Mouse (Mus musculus) large intestine, adult 2 months (tissue): ENCODE results near the gene Fam169a. TPM values are rescaled to one million over a fixed set of nuclear protein-coding genes. Genes with fewer than 3 reads are reported as not detected.
"Not testable (repeated sequence)": the region's sequence is repeated elsewhere in the genome, so short reads cannot be mapped to it uniquely, and the experiment has no call there.

ENCODE experiments used
- DNase-seq: peaks from one replicate; pipeline ENCODE4 v3.0.0-alpha.2; 2012; ENCODE audit warnings: low read depth, low spot score
- WGBS: fragments of 180-500 bp; shearing (Covaris S2); methylation state at CpG from one replicate; pipeline ENCODE4 v1.1.7; 2018; 5-methylcytosine and 5-hydroxymethylcytosine counted together
- polyA plus RNA-seq: library from polyadenylated mRNA; depleted of rRNA; stranded (reverse); fragments of >200 nt; gene quantifications from 2 replicates; pipeline ENCODE4 v1.2.3, GENCODE M21; 2012

Fam169a gene
- polyA plus RNA-seq, 1 experiment: 0.04 TPM

DNA sequence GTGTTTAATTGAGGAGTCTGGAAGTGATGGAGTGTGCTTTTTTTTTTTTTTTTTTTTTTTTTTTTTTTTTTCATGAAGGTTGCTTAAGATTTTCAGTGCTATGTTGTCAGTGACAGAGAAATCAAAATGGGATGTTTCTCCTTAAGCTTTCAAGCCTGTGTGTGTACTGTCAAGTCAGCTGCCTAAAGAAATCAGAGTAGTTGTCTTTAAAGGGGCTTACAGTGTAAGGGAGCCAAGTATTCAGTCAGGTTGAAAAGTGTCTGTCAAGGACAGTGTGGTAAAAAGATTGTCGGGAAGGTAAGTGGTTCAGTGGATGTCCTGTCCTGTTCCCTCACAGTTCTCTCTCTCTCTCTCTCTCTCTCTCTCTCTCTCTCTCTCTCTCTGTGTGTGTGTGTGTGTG lies 6.4 kb downstream of the Fam169a start:
- DNase-seq: no peak
- WGBS: 56% methylated on average over 1 of the region's 1 CpGs

DNA sequence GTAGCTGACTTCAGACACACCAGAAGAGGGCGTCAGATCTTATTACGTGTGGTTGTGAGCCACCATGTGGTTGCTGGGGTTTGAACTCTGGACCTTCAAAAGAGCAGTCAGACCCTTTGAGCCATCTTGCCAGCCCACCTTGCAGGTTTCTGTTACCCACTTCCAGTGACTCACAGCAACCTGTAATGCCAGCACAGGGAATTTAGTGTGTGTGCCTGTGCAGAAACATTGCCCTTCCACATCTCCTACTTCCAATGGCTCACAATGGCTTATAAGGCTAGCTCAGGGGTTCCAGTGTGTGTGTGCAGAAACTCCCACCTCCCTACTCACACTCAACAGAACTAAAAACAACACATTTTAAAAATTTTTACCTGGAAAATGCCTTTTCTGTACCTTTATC lies 10.5 kb downstream of the Fam169a start:
- WGBS: 98% methylated on average over 2 of the region's 2 CpGs
- no peak for DNase-seq

DNA sequence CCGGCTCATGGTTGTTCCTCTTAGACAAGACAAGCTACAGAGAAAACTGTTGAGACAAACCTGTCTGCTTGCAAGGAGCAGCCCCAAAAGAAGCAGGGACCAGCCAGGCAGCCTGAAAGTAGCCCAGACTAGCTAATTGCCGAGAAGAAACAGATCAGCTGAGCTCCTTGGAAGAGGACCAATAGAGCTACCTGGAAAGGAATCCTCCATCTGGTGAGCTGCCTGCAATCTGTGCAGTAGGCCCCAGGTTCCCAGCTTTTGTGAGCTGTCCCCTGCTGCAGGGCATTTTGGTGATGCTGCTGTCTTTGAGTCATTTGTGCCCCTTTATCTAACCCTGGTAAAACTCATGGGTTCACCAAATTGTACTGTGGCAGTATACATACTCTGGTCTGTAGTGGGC lies 13.1 kb downstream of the Fam169a start:
- no peak for DNase-seq
- 56% methylated on average over 2 of the region's 2 CpGs for WGBS

DNA sequence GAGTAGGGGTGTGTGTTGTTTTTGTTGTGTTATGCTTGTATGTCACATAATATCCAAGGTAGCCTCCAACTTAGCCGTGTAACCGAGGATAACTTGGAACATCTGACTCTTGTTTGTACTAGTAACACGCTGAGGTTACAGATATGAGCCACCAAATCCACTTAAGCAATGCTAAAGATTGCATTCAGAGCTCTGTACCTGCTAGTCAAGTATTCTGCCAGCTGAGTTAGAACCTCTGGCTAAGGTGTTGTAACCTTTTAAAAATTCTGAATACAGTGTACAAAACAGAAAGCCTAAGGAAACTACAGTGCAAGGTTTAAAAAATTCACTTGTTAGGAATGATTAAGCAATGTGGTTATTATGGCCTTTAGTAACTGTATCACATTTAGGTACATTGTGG lies 13.5 kb downstream of the Fam169a start:
- 83% methylated on average over 3 of the region's 3 CpGs for WGBS
- DNase-seq: no peak

DNA sequence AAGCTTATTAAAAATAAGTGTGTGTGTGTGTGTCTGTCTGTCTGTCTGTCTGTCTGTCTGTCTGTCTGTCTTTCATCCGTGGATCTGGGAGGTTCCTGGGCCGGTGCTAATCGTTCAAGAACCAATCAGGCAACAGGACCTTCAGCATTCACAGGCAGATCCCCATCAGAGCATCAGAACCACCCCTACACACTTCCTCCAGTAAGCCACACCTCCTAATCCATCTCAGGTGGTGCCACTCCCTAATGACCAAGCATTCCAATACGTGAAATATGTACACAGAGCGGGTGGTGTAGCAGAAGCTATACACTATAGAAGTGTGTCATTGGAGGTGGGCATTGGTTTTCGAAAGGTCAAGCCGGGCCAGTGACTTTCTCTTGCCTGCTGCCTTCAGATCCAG lies 15.3 kb downstream of the Fam169a start:
- no peak for DNase-seq
- WGBS: 72% methylated on average over 7 of the region's 7 CpGs

DNA sequence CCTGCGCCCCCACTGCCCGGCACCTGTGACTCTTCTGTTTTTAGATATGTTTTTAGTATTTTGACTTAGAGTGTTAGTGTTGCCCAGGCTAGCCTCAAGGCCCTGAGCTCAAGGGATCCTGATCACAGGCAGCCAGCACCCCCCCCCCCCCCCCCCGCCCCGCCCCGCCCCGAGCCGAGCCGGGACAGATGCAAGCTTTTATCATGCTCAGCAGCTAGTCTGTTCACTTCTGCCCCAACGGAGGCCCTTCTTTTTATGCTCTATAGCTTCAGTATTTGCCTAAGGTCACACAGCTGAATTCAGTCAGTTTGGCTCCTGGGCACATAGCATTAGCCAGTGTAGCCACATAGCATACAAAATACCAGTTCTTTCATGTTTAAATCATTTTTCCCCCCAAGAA lies 19.2 kb downstream of the Fam169a start:
- DNase-seq: no peak
- 50% methylated on average over 9 of the region's 9 CpGs for WGBS

DNA sequence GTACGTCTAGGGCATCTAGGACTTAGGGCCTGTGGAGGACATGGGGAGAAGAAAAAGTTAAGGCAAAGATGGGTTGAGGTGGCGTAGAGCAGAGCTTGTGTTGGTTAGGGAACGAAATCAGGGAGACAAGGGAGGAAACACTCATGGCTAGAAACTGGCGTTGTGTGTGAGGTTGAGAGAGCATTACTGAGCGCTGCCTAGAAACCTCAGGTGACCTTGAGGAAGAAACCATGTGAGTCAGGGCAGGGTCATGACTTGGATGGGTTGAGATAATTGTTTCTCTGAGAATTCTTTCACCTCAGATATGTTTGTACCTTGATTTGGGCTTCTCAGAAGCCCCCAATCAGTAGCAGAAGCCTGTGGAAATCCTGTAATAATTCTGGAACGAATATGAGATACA lies 20.3 kb downstream of the Fam169a start:
- 94% methylated on average over 6 of the region's 6 CpGs for WGBS
- DNase-seq: no peak

DNA sequence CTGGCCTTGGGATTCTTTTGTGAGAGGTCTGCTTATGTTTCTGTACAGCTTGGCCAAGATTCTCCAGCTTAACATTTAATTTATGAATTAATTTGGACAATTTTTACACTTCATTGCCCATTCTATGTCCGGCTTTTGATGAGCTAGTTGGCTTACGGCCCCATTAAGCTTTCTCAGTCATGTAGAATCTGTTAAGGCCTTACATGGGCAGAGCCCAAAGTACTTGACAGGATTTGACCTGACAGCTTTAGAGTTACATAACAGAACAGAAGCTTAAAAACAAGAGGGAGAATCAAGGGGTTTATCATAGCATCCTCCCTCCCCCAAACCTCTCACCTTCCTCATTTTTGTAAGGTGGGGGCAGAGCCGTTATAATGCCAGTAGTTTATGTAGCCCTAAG lies 21.1 kb downstream of the Fam169a start:
- 81% methylated on average over 3 of the region's 3 CpGs for WGBS
- no peak for DNase-seq

DNA sequence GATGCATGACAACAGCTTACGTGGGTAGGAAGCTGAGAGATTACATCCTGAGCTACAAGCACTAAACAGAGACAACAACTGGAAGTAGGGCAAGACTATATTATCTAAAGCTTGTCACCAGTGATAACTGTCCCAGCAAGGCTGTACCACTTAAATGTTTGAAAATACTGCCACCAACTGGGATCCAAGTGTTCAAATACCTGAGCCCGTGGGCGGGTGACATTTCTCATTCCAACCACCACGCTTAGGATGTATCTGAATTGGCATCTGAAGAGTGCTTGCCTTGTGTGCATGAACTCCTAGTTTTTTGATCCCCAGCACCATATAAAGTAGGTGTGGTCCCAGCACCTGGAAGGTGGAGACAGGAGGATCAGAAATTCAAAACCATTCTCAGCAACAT lies 28.6 kb downstream of the Fam169a start:
- 64% methylated on average over 4 of the region's 4 CpGs for WGBS
- DNase-seq: no peak

DNA sequence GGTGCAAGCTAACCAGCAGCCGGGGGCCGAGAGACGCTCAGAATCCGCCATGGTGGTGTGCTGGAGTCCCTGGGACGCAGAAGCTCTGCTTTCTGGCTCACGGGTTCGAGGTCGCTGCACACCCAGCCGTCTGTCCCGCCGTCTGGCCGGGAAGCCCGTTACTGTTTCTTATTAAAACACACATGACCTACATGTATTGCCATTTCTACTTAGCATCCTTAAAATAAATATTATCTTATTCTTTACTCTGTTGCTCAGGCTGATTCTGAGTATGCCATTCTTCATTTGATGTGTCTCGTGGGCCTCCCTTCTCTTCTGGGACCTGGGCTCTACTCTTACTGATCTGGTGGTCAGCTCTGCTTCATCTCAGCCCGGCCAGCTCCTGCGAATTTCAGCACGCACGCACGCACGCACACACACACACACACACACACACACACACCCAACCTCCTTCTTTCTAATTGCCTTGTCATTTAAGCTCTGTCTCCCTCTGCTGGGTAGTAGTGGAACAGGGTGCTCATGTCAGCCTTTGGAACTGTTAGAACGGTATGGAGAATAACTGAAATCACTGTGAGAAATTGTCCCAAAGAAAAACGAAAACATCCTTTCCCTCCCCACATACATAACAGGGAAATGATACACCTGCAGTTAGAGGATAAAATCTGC lies 32.2 kb downstream of the Fam169a start, which contains the start of gene Gm6169:
Gene Gm6169, minus strand, starts transcription at position 51 of the 666 bp plus-strand sequence.
- DNase-seq: peak; percentile 19
- WGBS: 63% methylated on average over 22 of the region's 22 CpGs

DNA sequence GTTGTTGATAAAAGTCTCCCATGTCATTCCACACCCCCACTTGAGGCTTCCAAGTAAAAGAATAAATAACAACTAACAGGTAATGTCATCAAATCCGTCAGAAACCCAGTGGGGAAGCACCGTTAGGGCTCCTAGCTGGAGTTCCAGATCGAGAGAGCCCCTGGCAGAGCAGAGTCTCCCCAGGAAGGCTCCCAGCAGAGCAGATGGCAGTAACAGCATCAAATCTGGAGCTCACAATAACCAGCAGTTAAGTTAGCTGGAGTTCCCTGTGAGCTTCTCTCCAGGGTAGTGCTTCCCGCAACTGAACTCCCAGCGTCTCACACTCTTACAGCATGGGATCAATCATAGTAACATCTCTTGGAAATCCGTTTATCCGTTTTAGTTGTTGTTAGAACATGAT lies 37.9 kb downstream of the Fam169a start:
- 78% methylated on average over 7 of the region's 7 CpGs for WGBS
- DNase-seq: no peak

DNA sequence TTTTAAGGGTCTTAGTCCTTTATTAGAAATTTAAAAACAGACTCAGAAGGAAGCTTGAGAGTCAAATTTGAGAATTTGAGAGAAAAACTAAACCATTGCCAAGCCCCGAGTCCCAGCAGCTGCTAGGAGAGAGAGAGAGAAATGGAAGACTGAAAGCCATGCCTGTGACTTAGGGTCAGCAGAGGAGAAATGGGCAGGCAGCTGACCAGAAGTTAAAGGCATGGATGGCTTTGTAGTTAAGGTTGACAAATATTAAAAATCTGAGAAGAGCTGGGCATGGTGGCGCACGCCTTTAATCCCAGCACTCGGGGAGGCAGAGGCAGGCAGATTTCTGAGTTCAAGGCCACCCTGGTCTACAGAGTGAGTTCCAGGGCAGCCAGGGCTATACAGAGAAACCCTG lies 40.6 kb downstream of the Fam169a start:
- WGBS: 89% methylated on average over 4 of the region's 4 CpGs

DNA sequence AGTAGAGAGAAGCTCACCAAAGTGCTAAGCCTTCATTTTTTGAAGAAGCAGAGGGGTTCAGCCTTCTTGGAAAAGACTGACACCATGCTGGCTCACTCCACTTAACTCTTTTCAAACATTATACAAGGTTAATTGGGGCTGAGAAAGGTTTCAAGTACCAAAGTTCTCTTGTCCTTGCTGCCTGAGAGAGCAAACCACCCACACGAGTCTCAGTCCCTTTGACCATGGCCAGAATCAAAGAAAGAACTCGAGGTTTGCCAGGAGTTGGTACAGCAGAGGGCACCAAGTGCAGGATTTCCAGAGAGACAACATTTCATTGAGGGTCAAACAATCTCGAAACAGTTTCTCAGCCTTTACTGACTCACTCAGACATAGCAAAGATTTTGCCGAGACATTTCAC lies 42.0 kb downstream of the Fam169a start:
- WGBS: 71% methylated on average over 4 of the region's 4 CpGs
- no peak for DNase-seq

More for the DNA sequence above, 40.6 kb downstream of the Fam169a start:
- DNase-seq: not testable (repeated sequence)

DNA sequence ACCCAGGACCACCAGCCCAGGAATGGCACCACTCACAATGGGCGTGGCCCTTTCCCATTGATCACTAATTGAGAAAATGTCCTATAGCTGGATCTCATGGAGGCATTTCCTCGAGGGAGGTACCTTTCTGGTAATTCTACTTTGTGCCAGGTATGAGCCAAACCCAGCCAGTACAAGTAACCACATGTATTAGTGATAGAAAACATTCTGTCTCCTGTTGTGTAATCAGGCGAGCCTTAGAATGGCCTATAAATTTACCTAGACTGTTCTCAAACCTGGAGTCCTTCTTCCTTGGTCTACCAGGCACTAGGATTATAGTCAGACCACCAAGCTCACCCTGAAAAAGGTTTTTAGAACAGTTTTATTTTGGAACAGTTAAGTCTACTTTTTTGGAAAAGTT lies 54.3 kb downstream of the Fam169a start:
- WGBS: 70% methylated on average over 3 of the region's 3 CpGs
- no peak for DNase-seq

DNA sequence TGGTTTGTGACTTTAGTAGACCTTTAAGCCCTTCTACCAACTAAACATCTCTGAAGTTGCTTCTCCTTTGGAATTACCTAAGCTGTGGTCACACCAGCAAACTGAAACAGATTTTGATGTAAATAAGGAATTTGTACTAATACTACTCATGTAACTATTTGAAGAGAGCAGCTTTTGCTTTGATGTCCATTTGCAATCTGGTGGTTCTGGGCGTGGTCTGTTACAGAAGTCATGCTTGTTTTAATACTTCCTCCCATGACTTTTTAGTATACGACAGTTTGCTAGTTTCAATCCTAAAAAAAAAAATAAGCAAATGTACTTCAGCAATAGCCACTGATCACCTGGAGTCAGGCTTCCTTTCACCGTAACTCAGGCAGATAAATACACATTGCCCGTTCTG lies 62.6 kb downstream of the Fam169a start:
- DNase-seq: not testable (repeated sequence)
- 78% methylated on average over 4 of the region's 4 CpGs for WGBS

DNA sequence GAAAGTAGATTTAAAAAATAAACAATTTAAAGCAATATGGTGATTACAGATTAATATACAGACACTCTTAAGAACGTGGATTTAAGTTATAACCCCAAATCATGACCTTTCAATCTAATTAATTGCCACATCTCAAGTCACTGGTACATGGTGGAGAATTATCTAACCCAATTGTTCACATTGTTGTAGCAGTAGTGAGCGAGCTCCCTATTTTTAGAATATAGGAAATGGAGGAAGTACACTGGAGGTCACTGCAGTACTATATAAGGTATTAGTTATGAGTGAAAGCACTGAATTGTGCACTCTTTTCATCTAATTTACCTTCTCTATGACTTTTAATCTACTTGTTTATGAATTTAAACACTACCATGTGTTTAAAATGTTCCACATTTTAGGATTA lies 63.3 kb downstream of the Fam169a start:
- not testable (repeated sequence) for DNase-seq
- no CpG with 5 or more reads among the region's 2 CpGs for WGBS

DNA sequence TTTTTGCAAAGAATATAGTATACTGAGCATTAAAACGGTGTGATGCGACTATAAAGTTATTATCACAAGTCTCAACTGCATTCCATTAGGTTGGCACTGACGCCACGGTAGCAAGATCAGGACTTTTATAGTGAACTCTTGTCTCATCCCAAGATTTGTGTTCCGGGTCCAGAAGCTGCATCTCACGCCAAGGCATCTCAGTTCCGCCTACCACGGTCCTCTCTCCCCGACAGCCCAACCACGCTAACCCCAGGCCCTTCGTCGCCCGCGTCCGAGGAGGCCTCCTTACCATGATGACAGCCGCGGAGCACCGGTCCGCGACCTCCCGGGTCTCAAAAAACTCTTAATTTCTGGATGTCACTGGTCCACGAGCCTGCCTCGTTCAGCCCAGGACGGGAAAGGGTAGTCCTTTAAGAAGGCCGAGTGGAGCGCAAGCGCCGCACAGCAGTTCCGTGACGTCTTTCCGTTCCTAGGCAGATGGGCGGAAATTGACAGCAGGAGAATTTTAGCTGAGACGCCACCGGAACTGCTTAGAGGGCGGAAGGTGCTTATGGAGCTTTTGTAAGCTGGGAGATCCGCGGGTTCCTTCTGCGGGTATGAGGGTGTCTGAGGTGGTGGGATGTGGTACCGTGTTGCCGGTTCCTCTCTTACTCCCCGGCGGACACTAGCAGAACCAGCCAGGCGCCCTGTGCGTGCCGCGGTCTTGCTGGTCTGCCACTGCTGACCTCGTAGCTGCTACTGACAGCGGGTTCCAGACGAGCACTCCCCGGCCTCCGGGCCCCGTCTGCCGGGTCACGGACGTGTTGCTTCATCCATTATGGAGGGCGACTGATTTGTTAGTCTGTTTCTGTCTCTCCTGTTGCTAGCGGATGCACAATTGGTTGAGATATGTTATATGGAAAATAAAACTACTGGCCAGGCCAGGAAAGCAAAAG lies 70.6 kb downstream of the Fam169a start, which contains the start of the genes Gfm2 and Nsa2:
Gene Gfm2, plus strand, starts transcription at position 472 of the 935 bp plus-strand sequence.
Gene Nsa2, minus strand, starts transcription at position 472 of the 935 bp plus-strand sequence.
- under 1% methylated on average over 57 of the region's 57 CpGs for WGBS
- peak; percentile 78 for DNase-seq

DNA sequence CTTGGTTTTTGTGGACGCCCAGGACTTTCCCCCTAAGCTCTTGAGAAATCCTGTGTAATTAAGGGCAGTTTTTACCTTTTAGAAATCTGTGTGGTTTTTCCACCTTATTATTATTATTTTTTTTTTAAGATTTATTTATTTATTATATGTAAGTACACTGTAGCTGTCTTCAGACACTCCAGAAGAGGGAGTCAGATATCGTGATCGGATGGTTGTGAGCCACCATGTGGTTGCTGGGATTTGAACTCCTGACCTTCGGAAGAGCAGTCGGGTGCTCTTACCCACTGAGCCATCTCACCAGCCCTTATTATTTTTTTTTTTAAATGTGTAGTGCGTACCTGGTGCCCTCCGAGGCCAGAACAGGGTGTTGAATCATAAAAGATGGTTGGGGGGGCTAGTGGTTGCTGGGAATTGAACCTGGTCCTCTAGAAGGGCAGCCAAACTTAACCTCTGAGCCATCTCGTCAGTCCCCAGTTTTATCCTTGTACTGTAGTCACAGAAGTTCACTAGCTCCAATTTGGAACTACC lies 71.4 kb downstream of the Fam169a start:
- WGBS: 18% methylated on average over 8 of the region's 8 CpGs
- not testable (repeated sequence) for DNase-seq

DNA sequence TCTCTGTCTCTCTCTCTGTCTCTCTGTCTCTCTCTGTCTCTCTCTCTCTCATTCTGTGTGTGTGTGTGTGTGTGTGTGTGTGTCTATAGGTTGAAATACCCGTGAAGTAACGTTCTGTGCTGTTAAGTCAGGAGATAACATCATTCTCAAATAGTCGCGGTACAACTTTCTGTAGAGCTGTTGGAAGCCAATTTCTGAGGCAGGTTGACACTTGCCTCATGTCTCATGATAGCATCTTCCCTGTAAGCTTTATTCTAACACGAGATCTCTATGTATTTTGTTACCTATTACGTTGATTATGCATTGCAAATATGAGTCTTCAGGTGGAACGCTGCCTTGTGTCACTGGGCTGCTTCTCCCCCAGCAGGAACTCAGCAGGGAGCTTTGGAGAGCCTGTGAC lies 75.2 kb downstream of the Fam169a start:
- DNase-seq: no peak
- 84% methylated on average over 7 of the region's 7 CpGs for WGBS

DNA sequence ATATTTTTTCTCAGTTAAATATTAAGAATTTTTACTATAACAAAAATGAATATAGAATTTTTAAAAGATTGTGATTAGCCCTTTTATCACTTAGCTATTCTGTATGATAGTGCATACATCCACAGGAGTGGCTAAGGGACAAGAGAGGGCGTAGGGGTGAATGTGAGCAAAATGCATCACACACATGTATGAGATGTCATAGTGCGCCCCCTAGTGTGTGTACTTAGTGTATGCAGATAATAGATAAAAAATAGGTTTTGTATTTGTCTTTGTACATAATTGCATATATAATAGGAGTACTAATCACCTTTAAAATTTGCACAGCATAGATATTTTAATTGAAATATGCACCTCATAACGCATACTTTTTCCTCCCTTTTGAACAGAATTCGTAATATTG lies 78.7 kb downstream of the Fam169a start:
- DNase-seq: peak; percentile 8
- 51% methylated on average over 4 of the region's 4 CpGs for WGBS
